Mouse (Mus musculus) liver, adult 2 months (tissue): ENCODE measurements around the gene Pla2g4f. TPM values are rescaled to one million over a fixed set of nuclear protein-coding genes. Genes with fewer than 3 reads are reported as not detected.

Experiments
- DNase-seq: peaks from one replicate; pipeline ENCODE4 v3.0.0-alpha.2; 2011; ENCODE audit warnings: low read depth, low spot score; ENCODE audit errors: extremely low read depth
- H3K27ac ChIP-seq: fragments of 200-500 bp; replicated peaks from 2 replicates; pipeline ENCODE4 v1.5.1; 2012; ENCODE audit warnings: low read depth, mild to moderate bottlenecking, control low read depth, inconsistent platforms, low read length; ENCODE audit not compliant: insufficient read depth
- H3K27me3 ChIP-seq: fragments of 200-500 bp; 2 replicates; pipeline ENCODE4 v1.6.1; 2012; ENCODE audit warnings: mild to moderate bottlenecking, moderate library complexity, low read length, inconsistent platforms; ENCODE audit not compliant: control insufficient read depth, insufficient read depth
- H3K36me3 ChIP-seq: fragments of 200-500 bp; 2 replicates; pipeline ENCODE4 v1.6.1; 2012; ENCODE audit warnings: low read length, inconsistent platforms; ENCODE audit not compliant: control insufficient read depth, insufficient read depth
- H3K4me1 ChIP-seq: fragments of 200-500 bp; 2 replicates; pipeline ENCODE4 v1.6.1; 2011; ENCODE audit warnings: low read length; ENCODE audit not compliant: control insufficient read depth, insufficient read depth
- H3K4me3 ChIP-seq: fragments of 200-500 bp; 2 replicates; pipeline ENCODE4 v1.5.1; 2011; ENCODE audit warnings: low read depth, mild to moderate bottlenecking, control low read depth, low read length, moderate library complexity; ENCODE audit not compliant: insufficient read depth
- H3K79me2 ChIP-seq: fragments of 200-500 bp; 2 replicates; pipeline ENCODE4 v1.6.1; 2012; ENCODE audit warnings: inconsistent platforms, mild to moderate bottlenecking, low read length, moderate library complexity; ENCODE audit not compliant: control insufficient read depth, insufficient read depth
- H3K9ac ChIP-seq: fragments of 200-500 bp; 2 replicates; pipeline ENCODE4 v1.6.1; 2012; ENCODE audit warnings: low read depth, mild to moderate bottlenecking, control low read depth, inconsistent platforms, low read length
- CTCF ChIP-seq: fragments of 200-500 bp; IDR thresholded peaks from 2 replicates; pipeline ENCODE4 v1.5.1; 2011; ENCODE audit warnings: low read depth, low read length, control low read depth
- POLR2A ChIP-seq: fragments of 200-500 bp; IDR thresholded peaks from 2 replicates; pipeline ENCODE4 v1.6.1; 2011; ENCODE audit warnings: low read length, control low read depth; ENCODE audit not compliant: insufficient read depth; ENCODE audit errors: extremely low read depth
- WGBS: fragments of 180-500 bp; shearing (Covaris S2); methylation state at CpG from one replicate; pipeline ENCODE4 v1.1.7; 2018; 5-methylcytosine and 5-hydroxymethylcytosine counted together
- polyA plus RNA-seq: library from polyadenylated mRNA; depleted of rRNA; stranded (reverse); fragments of >200 nt; gene quantifications from 2 replicates; pipeline ENCODE4 v1.2.3, GENCODE M21; 2012
- total RNA-seq: library from RNA; depleted of rRNA; stranded (reverse); fragments of >200 nt; gene quantifications from 2 replicates; pipeline ENCODE4 v1.2.3, GENCODE M21; 2014

The Pla2g4f gene
- total and polyA plus RNA-seq, 2 experiments, result 0.05 to 0.09 TPM

GRCm38 (mm10) chr2:120279961-120280360 lies 34.0 kb downstream of the Pla2g4f start:
- Histone ChIP-seq H3K27ac (no peak overlapping the region), H3K79me2 (no peaks in the 10 kb centered on the region), H3K27me3 (no peaks in the 10 kb centered on the region), H3K4me3 (no peak overlapping the region), H3K4me1 (peaks cover 4% of the 10 kb centered on the region), H3K36me3 (no peaks in the 10 kb centered on the region), H3K9ac (no peak overlapping the region)
- 5% methylated on average over 8 of the region's 8 CpGs for WGBS
- peak; percentile 48 for DNase-seq
- no peak for TF ChIP-seq POLR2A
- peak; percentile 82 for TF ChIP-seq CTCF

GRCm38 (mm10) chr2:120276951-120277350 lies 37.0 kb downstream of the Pla2g4f start:
- WGBS, result 79% methylated on average over 4 of the region's 4 CpGs
- no peak for DNase-seq
- Histone ChIP-seq H3K4me3 (no peak overlapping the region), H3K36me3 (no peaks in the 10 kb centered on the region), H3K4me1 (no peaks in the 10 kb centered on the region), H3K27me3 (no peaks in the 10 kb centered on the region), H3K79me2 (no peaks in the 10 kb centered on the region), H3K9ac (no peak overlapping the region), H3K27ac (no peak overlapping the region)
- no peak for TF ChIP-seq POLR2A
- TF ChIP-seq CTCF, result no peak

GRCm38 (mm10) chr2:120268635-120269034 lies 45.3 kb downstream of the Pla2g4f start:
- H3K79me2 ChIP-seq, result no peaks in the 10 kb centered on the region
- 6% methylated on average over 9 of the region's 9 CpGs for WGBS
- DNase-seq, result no peak

GRCm38 (mm10) chr2:120265523-120265922 lies 48.4 kb downstream of the Pla2g4f start:
- Histone ChIP-seq H3K79me2 (no peaks in the 10 kb centered on the region), H3K27me3 (no peaks in the 10 kb centered on the region; the same call in 1 of the 2 replicates), H3K4me3 (no peak overlapping the region), H3K9ac (no peak overlapping the region), H3K36me3 (no peaks in the 10 kb centered on the region), H3K27ac (no peak overlapping the region), H3K4me1 (no peaks in the 10 kb centered on the region)
- WGBS, result 73% methylated on average over 6 of the region's 6 CpGs
- DNase-seq, result no peak
- TF ChIP-seq CTCF (no peak), POLR2A (no peak)

More at GRCm38 (mm10) chr2:120268635-120269034, 45.3 kb downstream of the Pla2g4f start:
- no peak for TF ChIP-seq POLR2A
- no peak for TF ChIP-seq CTCF
- no peaks in the 10 kb centered on the region for H3K36me3 ChIP-seq
- H3K4me1 ChIP-seq, result no peaks in the 10 kb centered on the region
- no peaks in the 10 kb centered on the region; the same call in 1 of the 2 replicates for H3K27me3 ChIP-seq
- no peak overlapping the region for H3K27ac ChIP-seq
- no peak overlapping the region for H3K4me3 ChIP-seq
- H3K9ac ChIP-seq, result no peak overlapping the region

- H3K9ac ChIP-seq, result no peak overlapping the region
- no peak overlapping the region for H3K27ac ChIP-seq
- H3K27me3 ChIP-seq, result no peaks in the 10 kb centered on the region; the same call in 1 of the 2 replicates
- no peak overlapping the region for H3K4me3 ChIP-seq
- H3K4me1 ChIP-seq, result no peaks in the 10 kb centered on the region
- WGBS, result 69% methylated on average over 10 of the region's 10 CpGs
- DNase-seq, result no peak
- no peak for TF ChIP-seq POLR2A
- no peak for TF ChIP-seq CTCF
- no peaks in the 10 kb centered on the region for H3K79me2 ChIP-seq
- no peaks in the 10 kb centered on the region for H3K36me3 ChIP-seq
Observed at GRCm38 (mm10) chr2:120264858-120265257, 49.1 kb downstream of the Pla2g4f start.

- WGBS, result 22% methylated on average over 1 of the region's 1 CpGs
- DNase-seq, result no peak
- H3K4me1 ChIP-seq, result no peaks in the 10 kb centered on the region
- no peaks in the 10 kb centered on the region for H3K36me3 ChIP-seq
- no peaks in the 10 kb centered on the region for H3K79me2 ChIP-seq
- H3K27me3 ChIP-seq, result no peaks in the 10 kb centered on the region; the same call in 1 of the 2 replicates
- no peak for TF ChIP-seq POLR2A
- TF ChIP-seq CTCF, result no peak
- H3K4me3 ChIP-seq, result no peak overlapping the region
- H3K27ac ChIP-seq, result no peak overlapping the region
- H3K9ac ChIP-seq, result no peak overlapping the region
Observed at GRCm38 (mm10) chr2:120262876-120263275, 51.1 kb downstream of the Pla2g4f start.

GRCm38 (mm10) chr2:120261346-120261745 lies 52.6 kb downstream of the Pla2g4f start:
- DNase-seq, result no peak
- TF ChIP-seq CTCF (no peak), POLR2A (no peak)
- 77% methylated on average over 3 of the region's 3 CpGs for WGBS
- H3K79me2 ChIP-seq, result no peaks in the 10 kb centered on the region
- no peak overlapping the region for H3K27ac ChIP-seq
- H3K4me1 ChIP-seq, result no peaks in the 10 kb centered on the region
- H3K4me3 ChIP-seq, result no peak overlapping the region
- H3K9ac ChIP-seq, result no peak overlapping the region
- no peaks in the 10 kb centered on the region for H3K36me3 ChIP-seq
- no peaks in the 10 kb centered on the region; the same call in 1 of the 2 replicates for H3K27me3 ChIP-seq
